Mouse (Mus musculus): Measurements from ENCODE around the gene Olfr800. TPM values are rescaled to one million over a fixed set of nuclear protein-coding genes. Genes with fewer than 3 reads are reported as not detected.

Olfr800 gene
- polyA plus RNA-seq (2021; fragmentation: Nextera tagmentation), result not detected in 2 replicates
- long read RNA-seq, experiment 1, result 0 reads
- long read RNA-seq, experiment 2, result 0 reads

GRCm38 (mm10) chr10:129657394-129657793 is at the start of gene Olfr800:
Gene Olfr800 (plus strand): TSS chr10:129657694.

GRCm38 (mm10) chr10:129612470-129612869 is 45.0 kb upstream of the Olfr800 start, which contains the start of gene Olfr796:
Gene Olfr796 (minus strand): TSS chr10:129612570.

GRCm38 (mm10) chr10:129627834-129628233 is 29.7 kb upstream of the Olfr800 start, which contains the start of gene Olfr798:
Gene Olfr798 (minus strand): TSS chr10:129627934.

GRCm38 (mm10) chr10:129637184-129637583 is 20.3 kb upstream of the Olfr800 start, which contains the start of gene Olfr799:
Gene Olfr799 (plus strand): TSS chr10:129637484.

GRCm38 (mm10) chr10:129673765-129674164 is 16.3 kb downstream of the Olfr800 start, which contains the start of gene Olfr801:
Gene Olfr801 (minus strand): TSS chr10:129673865.

GRCm38 (mm10) chr10:129688069-129688468 is 30.6 kb downstream of the Olfr800 start, which contains the start of gene Olfr802:
Gene Olfr802 (minus strand): TSS chr10:129688169.

GRCm38 (mm10) chr10:129694186-129694585 is 36.7 kb downstream of the Olfr800 start, which contains the start of gene Olfr803:
Gene Olfr803 (minus strand): TSS chr10:129694286.

GRCm38 (mm10) chr10:129702910-129703309 is 45.4 kb downstream of the Olfr800 start, which contains the start of gene Olfr804:
Gene Olfr804 (plus strand): TSS chr10:129703210.

Other genes starting within 250 kb of the Olfr800 start
- gene Olfr786, start 230.4 kb upstream of the Olfr800 start, polyA plus RNA-seq (2021; fragmentation: Nextera tagmentation), result not detected in 2 replicates
- not detected in 2 replicates for gene Olfr787, start 195.8 kb upstream of the Olfr800 start, polyA plus RNA-seq (2021; fragmentation: Nextera tagmentation)
- not detected in 2 replicates for gene Olfr788, start 186.7 kb upstream of the Olfr800 start, polyA plus RNA-seq (2021; fragmentation: Nextera tagmentation)
- gene Olfr789, start 172.9 kb upstream of the Olfr800 start, polyA plus RNA-seq (2021; fragmentation: Nextera tagmentation), result not detected in 2 replicates
- gene Olfr790, start 159.2 kb upstream of the Olfr800 start, polyA plus RNA-seq (2021; fragmentation: Nextera tagmentation), result not detected in 2 replicates
- not detected in 2 replicates for gene Olfr791, start 135.9 kb upstream of the Olfr800 start, polyA plus RNA-seq (2021; fragmentation: Nextera tagmentation)
- gene Olfr792, start 118.5 kb upstream of the Olfr800 start, polyA plus RNA-seq (2021; fragmentation: Nextera tagmentation), result not detected in 2 replicates
- gene Olfr794, start 90.0 kb upstream of the Olfr800 start, polyA plus RNA-seq (2021; fragmentation: Nextera tagmentation), result not detected in 2 replicates
- gene Olfr796, start 45.1 kb upstream of the Olfr800 start, polyA plus RNA-seq (2021; fragmentation: Nextera tagmentation), result not detected in 2 replicates
- not detected in 2 replicates for gene Olfr798, start 29.8 kb upstream of the Olfr800 start, polyA plus RNA-seq (2021; fragmentation: Nextera tagmentation)
- not detected in 2 replicates for gene Olfr799, start 20.2 kb upstream of the Olfr800 start, polyA plus RNA-seq (2021; fragmentation: Nextera tagmentation)
- gene Olfr801, start 16.2 kb downstream of the Olfr800 start, polyA plus RNA-seq (2021; fragmentation: Nextera tagmentation), result not detected in 2 replicates
- gene Olfr802, start 30.5 kb downstream of the Olfr800 start, polyA plus RNA-seq (2021; fragmentation: Nextera tagmentation), result 0.03 and 0.07 TPM in 2 replicates
- not detected in 2 replicates for gene Olfr803, start 36.6 kb downstream of the Olfr800 start, polyA plus RNA-seq (2021; fragmentation: Nextera tagmentation)
- gene Olfr804, start 45.5 kb downstream of the Olfr800 start, polyA plus RNA-seq (2021; fragmentation: Nextera tagmentation), result not detected in 2 replicates
- gene Olfr805, start 71.7 kb downstream of the Olfr800 start, polyA plus RNA-seq (2021; fragmentation: Nextera tagmentation), result not detected in 2 replicates
- gene Olfr806, start 84.2 kb downstream of the Olfr800 start, polyA plus RNA-seq (2021; fragmentation: Nextera tagmentation), result not detected in 2 replicates
- gene Olfr807, start 100.1 kb downstream of the Olfr800 start, polyA plus RNA-seq (2021; fragmentation: Nextera tagmentation), result not detected in 2 replicates
- gene Olfr808, start 107.8 kb downstream of the Olfr800 start, polyA plus RNA-seq (2021; fragmentation: Nextera tagmentation), result not detected in 2 replicates
- gene Olfr809, start 116.9 kb downstream of the Olfr800 start, polyA plus RNA-seq (2021; fragmentation: Nextera tagmentation), result not detected in 2 replicates
- not detected in 2 replicates for gene Olfr810, start 137.2 kb downstream of the Olfr800 start, polyA plus RNA-seq (2021; fragmentation: Nextera tagmentation)
- not detected in 2 replicates for gene Olfr811, start 146.7 kb downstream of the Olfr800 start, polyA plus RNA-seq (2021; fragmentation: Nextera tagmentation)
- gene Olfr812, start 188.4 kb downstream of the Olfr800 start, polyA plus RNA-seq (2021; fragmentation: Nextera tagmentation), result not detected in 2 replicates
- gene Olfr813, start 197.7 kb downstream of the Olfr800 start, polyA plus RNA-seq (2021; fragmentation: Nextera tagmentation), result not detected in 2 replicates
- gene Olfr814, start 222.2 kb downstream of the Olfr800 start, polyA plus RNA-seq (2021; fragmentation: Nextera tagmentation), result not detected in 2 replicates
- gene Olfr815, start 248.2 kb downstream of the Olfr800 start, polyA plus RNA-seq (2021; fragmentation: Nextera tagmentation), result not detected in 2 replicates

Measured in left cerebral cortex, adult 6 months (tissue).